Mouse (Mus musculus): ENCODE results near the gene Pon2. TPM values are rescaled to one million over a fixed set of nuclear protein-coding genes. Genes with fewer than 3 reads are reported as not detected.
"Not testable (repeated sequence)": the region's sequence is repeated elsewhere in the genome, so short reads cannot be mapped to it uniquely, and the experiment has no call there.

Pon2 gene
- 10 to 100 TPM; 35.9 to 38.1 TPM for total RNA-seq (2021)
- long read RNA-seq, experiment 1, transcript Pon2-201 (9 exons, 2,409 nt), result major isoform, 44 of 47 reads
- long read RNA-seq, experiment 1, partial matches to known transcripts, result 2 of 47 reads
- long read RNA-seq, experiment 1, other reads (novel, unspliced or antisense), result 1 of 47 reads
- long read RNA-seq, experiment 2, transcript Pon2-201 (9 exons, 2,409 nt), result major isoform, 81 of 99 reads
- long read RNA-seq, experiment 2, partial matches to known transcripts, result 5 of 99 reads
- long read RNA-seq, experiment 2, other reads (novel, unspliced or antisense), result 13 of 99 reads

DNA sequence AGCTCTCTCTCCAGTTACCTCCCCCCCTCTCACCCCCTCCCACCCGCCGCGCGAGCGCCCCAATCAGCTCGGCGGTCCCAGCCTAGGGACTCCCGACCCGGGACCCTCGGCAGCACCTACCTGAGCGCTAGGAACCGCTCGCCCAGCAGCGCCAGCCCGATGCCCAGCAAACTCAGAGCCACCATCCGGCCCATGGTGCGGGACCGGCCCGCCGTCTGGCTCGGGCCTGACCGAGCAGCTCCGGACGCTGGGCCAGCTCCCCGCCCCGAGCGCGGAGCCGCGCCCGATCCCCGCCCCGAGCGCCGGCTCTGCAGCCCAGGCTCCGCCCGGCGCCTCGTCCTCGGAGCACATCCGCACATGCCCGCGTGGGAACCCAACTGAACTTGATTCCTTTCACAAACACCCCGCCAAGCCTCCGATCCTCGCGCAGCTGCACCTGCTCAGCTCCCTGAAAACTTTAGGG lies at the start of gene Pon2:
TSS of gene Pon2 (minus strand) at position 364 of the 463 bp plus-strand sequence.
- peak; percentile 61 to 66 for DNase-seq (ENCODE audit: low spot score in 2 of 2)

GRCm38 (mm10) chr6:5344255-5344654 lies 46.0 kb upstream of the Pon2 start:
- no peak for DNase-seq (ENCODE audit: low spot score in 2 of 2)

- DNase-seq (ENCODE audit: low spot score in 2 of 2), result not testable (repeated sequence)
These were observed 41.0 kb upstream of the Pon2 start for GRCm38 (mm10) chr6:5339283-5339682.

GRCm38 (mm10) chr6:5338781-5339180 lies 40.5 kb upstream of the Pon2 start:
- DNase-seq (ENCODE audit: low spot score in 2 of 2), result not testable (repeated sequence)

DNA sequence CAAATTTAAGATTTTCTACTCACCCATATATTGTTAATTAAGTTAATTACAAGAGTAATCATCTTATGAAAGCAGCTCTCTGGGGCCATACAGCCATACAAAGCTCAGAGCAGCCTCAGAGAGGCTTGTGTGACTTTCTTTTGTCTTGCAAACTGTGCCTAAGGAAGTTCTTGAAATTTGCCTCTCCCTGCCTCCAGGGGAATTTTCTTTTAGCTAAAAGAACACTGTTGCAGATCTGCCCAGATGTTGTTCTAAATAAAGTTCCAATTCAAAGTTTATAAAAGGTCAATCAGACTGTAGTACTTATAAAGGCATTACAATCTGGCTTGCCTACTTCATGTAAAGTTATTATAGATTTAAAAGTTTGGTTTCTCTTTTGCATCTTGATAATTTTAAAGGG lies 37.8 kb upstream of the Pon2 start:
- not testable (repeated sequence) for DNase-seq (ENCODE audit: low spot score in 2 of 2)

DNA sequence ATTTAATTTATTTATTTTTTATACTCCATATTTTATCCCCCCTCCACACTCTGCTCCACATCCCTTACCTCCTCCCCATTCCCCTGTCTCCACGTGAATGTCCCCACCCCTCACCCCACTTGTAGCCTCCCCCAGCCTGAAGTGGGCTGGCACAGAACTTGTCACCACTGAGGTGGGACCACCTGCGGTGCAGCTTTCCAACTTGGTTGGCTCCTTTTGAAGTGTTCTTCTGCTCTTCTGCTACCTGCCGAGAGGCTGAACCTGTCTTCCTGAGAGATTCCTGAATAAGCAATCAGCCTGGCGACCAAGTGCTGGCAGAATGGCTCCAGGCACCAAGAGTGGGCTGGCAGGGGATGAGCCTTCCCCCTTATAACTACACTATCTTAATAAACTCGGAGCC lies 35.8 kb upstream of the Pon2 start:
- no peak for DNase-seq (ENCODE audit: low spot score in 2 of 2)

DNA sequence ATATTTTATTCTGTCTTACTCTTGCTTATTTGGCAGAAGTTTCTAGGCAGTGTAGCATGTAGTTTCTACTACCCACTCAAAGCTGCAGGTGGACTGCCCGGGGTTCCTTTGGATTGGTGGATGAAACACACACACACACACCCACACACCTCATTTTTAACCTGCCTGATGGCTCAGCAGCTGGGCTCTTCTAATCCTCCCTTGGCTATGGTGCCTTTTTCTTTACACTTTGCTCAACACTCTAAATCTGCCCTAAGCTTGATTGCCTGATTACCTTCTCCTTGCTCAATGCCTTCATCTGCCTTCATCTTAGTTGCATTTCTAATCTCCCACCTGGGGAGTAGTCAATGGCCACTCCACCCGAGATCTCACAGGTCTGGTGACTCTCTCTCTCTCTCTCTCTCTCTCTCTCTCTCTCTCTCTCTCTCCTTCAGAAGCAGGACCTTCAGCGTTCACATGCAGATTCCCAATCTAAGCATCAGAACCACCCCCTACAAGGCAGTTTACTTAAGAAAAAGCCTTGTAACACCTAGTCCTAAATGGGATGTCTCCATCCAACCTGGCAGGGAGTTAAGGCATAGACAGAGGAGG lies 34.4 kb upstream of the Pon2 start:
- DNase-seq (ENCODE audit: low spot score in 2 of 2), result no peak

DNA sequence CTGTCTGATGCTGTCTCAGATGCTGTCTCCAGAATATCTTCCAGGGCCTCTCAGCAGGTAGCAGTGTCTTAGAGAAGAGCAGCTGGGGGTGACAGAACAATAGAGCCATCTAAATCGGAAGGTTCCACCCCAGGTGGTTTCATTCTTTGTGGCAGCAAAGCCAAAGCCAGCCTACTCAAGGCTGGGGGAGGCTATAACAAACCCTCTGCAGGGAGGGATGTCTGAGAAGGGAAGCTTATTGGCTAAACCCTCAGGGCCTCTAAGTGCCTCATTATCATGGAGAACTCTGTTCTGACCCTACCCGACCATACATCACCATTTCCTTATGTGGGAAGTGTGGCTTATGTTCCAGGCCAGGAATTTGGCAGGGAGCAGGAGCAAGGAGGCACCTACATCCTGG lies 26.9 kb upstream of the Pon2 start:
- no peak for DNase-seq (ENCODE audit: low spot score in 2 of 2)

GRCm38 (mm10) chr6:5324101-5324500 lies 25.8 kb upstream of the Pon2 start:
- DNase-seq (ENCODE audit: low spot score in 2 of 2), result not testable (repeated sequence)

DNA sequence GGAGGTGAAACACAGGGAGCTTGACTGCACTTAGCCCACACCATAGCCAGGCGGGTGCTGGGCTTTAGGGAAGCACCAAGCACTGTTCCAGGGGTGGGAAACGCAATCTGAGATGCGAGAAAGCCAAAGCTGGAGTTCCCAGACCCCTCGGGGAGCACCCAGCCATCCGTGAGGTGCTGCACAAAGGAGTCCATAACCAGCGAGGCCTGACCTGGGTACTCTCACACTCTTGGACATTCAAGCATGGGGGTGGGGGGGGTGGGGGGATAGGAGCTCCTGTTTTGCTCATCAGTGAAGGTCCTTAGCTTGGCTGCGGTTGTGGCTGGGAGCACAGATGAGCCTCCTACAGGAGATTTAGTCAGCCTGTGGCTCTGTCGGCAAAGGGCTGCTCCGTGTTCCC lies 18.4 kb upstream of the Pon2 start:
- DNase-seq (ENCODE audit: low spot score in 2 of 2), result no peak

DNA sequence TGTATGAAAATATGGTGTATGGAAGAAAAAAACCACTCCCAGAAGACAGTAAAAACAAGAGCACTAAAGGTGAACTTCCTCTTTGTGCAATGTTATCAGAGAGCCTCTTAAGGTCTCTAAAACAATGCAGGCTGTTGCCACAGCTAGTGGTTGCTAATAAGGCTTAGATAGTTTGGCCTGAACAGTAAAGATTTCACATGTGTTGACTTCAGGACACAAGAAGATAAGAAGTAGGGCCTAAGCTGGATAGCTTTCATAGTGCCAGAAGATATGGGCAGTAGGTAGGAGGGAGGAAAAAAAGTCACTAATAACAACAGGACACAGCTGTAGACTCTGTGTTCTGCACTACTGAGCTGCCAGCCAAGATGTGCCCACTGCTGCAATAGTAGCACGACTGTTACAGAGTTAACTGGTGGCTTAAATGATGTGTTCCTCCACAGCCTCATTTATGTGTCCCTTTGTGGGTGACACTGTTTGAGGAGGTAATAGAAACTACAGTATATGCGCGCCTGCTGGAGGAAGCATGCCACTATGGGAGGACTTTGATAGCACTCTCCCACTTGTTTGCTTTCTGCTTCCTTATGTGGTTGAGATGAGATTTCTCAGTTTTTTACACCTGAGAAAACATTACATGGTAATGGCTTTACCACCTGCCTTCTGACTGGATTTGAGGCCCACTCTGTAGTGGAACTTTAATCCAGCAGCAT lies 17.0 kb upstream of the Pon2 start:
- no peak for DNase-seq (ENCODE audit: low spot score in 2 of 2)

DNA sequence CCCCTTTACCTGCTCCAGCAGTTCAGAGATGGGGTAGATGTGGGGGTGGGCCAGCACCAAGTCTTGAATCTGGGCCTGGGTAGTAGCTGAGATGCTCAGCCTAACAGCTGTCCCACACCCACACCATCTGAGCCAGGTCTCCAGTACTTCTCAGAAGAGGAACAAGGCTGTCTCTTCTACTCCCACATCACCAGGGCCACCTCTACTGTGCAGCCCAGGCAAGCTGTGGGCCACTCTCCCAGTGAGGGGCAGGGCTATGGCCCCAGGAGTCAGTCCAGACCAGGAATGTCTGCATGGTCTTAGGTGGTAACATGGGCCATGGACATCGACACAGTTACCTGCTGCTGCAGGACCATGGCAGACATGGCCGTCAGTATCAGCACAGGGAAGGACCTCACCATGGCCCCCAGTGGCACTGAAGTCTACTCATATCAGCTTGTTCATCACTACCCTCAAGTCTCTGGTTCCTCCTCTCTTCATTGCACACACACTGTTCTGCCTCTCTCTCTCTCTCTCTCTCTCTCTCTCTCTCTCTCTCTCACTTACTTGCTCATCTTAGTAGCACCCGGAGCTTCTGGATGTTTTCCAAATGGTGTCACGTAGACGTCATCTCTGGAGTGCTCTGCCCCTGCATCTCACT lies 15.8 kb upstream of the Pon2 start:
- DNase-seq (ENCODE audit: low spot score in 2 of 2), result no peak

DNA sequence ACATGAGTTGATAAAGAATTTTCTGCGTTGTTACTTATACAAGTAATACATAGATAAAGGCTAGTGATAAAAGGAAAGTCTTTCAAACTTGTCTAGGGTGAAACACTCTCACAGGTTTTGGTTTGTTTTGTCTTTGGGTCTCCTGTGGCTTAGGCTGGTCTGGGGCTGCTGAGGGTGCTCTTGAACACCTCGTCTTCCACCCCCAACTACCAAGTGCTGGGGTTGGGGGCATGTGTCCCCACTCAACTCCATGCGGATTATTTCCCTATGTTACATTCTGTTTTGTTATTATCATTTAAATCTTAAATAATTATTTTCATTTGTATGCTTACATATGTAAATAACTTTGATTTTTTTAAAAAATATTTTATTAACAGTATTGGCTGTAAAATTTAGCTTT lies 12.2 kb upstream of the Pon2 start:
- no peak for DNase-seq (ENCODE audit: low spot score in 2 of 2)

DNA sequence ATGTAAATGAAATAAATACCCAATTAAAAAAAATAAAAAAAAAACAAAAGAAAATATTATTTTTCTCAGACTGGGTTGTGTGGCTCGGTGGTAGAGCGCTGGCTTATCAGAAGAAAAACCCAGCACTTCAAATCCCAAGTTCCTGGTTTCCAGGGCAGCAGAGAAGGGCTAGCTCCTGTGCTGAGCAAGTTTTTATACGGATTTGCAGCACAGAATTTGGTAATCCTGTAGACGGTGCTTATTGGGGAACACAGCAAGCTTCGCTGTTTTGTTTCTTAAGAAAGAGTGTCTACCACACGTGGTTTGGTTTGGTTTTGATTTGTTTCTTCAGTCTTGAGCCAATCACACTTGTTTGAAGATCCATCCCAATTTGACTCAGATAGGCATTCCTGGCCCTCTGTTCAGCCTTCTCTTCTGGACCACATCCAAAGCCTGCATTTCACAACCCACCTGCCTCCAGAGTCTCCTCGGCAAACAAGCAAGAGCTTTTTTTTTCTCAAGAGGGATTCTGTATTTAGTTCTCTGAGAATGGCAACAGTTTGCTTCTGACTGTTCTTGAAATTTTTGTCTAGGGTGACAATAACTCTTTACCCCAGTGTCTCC lies 11.4 kb upstream of the Pon2 start:
- DNase-seq (ENCODE audit: low spot score in 2 of 2), result no peak

GRCm38 (mm10) chr6:5305926-5306325 lies 7.7 kb upstream of the Pon2 start:
- DNase-seq (ENCODE audit: low spot score in 2 of 2), result no peak

GRCm38 (mm10) chr6:5304956-5305355 lies 6.7 kb upstream of the Pon2 start:
- DNase-seq (ENCODE audit: low spot score in 2 of 2), result no peak

DNA sequence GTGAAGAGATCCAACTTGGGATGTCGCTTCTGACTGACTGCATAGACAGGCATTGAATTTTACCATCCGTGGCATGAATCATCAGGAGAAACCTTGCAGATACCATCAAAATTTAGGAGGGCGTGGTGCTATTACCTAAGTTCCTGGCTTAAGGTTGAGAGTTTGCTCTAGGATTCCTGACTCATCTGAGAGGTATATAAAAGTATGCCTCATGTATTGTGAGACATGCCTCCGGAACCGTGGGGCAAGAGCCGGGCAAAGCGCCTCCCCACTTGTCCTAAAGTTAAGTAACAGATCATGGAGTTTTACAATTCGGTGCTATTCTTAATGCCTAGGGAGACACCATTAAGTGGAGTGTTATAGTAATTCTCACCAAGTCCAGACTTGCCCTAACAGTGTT lies 2.4 kb upstream of the Pon2 start:
- DNase-seq (ENCODE audit: low spot score in 2 of 2), result no peak

- no peak for DNase-seq (ENCODE audit: low spot score in 2 of 2)
These were observed 1.3 kb upstream of the Pon2 start for GRCm38 (mm10) chr6:5299561-5299960.

- DNase-seq (ENCODE audit: low spot score in 2 of 2), result peak in 1 of 2 experiments; percentile 35
These were observed 749 bp downstream of the Pon2 start for GRCm38 (mm10) chr6:5297321-5298091.

- DNase-seq (ENCODE audit: low spot score in 2 of 2), result no peak
These were observed 2.2 kb downstream of the Pon2 start for GRCm38 (mm10) chr6:5296067-5296466.
